Mouse (Mus musculus): ENCODE measurements around the gene Nolc1. TPM values are rescaled to one million over a fixed set of nuclear protein-coding genes. Genes with fewer than 3 reads are reported as not detected.

Gene Nolc1
- total RNA-seq, 4 experiments from 2014 or later, result 41.8 to 48.2 (median 46.0) TPM

DNA sequence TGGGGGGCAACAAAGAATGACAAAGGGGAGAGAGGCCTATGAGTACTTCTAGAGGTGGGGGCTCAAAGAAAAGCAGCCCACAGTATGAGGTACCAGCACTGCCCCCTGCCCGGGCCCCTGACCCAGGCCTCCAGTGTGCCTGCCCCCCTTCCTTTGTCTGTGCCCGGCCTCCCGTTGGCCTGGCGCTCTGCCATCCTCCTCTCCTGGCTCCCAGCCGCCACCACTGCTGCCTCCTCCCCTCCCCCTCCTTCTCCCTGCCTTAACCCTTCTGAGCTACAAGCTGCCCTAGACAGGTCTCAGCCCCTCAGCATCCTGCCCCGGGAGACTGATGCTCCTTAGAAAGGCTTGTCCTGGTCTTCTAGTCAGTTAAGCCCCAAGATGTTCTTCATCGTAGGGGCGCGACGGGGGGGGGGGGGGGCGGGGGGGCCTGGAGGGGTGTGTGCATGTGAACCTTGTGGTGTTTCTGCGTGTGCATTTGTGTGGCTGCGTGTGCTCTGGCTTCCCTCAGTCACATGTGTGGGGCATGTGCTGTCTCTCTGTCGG is 33.7 kb upstream of the Nolc1 start:
- DNase-seq (ENCODE audit: low spot score in 2 of 2), result peak in 1 of 2 experiments; percentile 74

DNA sequence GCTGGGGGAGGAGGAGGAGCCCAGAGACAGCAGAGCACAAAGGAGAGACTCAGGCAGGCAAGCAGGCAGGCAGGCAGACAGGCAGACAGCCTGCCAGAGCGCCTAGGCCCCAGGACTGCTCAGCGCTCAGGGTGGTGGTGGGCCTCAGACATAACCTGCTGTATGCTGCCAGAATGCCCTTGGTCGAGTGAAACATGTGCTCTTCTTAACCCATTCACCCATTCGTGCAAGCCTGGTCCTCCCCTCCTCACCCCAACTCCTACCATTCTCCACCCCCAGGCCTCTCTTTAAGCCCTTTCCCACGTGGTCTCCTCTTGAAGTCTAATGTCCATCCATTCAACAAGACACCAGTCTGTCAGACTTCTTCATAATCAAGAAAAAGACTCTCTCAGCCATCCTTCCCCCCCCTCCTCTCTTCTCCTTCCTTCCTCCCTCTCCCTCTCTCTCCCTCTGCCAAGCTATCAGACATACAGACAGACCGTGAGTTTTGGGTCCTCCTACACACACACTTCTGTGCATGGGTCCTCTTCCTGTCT is 33.1 kb upstream of the Nolc1 start:
- DNase-seq (ENCODE audit: low spot score in 2 of 2), result peak in 1 of 2 experiments; percentile 76

DNA sequence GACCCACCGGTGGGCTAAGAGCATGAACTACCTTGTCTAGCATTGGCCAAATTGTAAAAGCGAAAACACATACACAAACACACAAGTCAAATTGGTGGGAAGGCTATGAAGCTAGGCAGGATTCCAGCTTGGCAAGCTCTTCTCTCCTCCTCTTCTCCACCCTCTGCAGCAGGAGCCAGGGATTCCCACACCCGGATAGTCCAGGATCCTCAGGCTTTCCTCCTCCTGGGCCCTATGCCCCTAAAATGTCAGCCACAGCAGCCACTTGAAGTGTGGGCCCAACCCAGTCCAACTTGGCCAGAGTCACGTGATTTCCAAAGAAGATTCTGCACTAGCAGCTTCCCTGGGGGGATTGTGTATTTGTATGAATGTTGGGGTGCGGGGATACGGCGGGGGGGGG is 32.3 kb upstream of the Nolc1 start:
- peak in 1 of 2 experiments; percentile 19 for DNase-seq (ENCODE audit: low spot score in 2 of 2)

DNA sequence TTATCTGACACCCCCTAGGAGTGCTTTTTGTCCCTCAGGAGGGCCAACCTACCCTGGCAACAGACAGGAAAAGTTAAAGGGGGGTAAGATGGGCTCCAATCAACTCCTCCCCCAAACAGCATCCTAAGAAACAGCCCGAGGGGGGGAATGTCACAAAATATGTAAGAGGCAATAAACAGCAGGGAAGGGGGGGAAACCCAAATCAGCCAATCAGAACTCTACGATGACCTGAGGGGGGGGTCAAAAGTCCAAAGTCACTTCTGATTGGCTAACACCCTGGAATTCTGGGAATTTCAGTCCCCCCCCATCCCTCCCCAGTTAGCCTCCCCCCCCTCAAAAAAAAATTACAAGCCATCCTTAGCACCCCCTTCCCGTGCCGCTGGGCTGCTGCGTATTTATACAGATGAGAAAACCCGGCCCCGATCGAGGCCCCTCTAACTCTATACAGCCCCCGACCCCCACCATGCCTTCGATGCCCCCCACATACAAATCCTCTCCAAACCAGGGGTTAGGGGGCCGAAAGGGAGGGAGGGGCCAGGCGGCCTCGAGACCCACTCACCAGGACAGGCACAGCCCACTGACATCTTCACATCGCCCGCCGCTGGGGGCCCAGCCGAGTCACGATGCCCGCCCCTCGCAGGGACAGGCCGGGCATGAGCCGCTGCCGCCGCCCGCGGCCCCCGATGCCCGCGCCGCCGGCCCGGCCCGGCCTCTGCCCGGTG is 31.2 kb upstream of the Nolc1 start, which contains the start of gene Pprc1:
Gene Pprc1, plus strand, starts transcription at position 616 of the 722 bp plus-strand sequence.
- no peak for DNase-seq (ENCODE audit: low spot score in 2 of 2)

DNA sequence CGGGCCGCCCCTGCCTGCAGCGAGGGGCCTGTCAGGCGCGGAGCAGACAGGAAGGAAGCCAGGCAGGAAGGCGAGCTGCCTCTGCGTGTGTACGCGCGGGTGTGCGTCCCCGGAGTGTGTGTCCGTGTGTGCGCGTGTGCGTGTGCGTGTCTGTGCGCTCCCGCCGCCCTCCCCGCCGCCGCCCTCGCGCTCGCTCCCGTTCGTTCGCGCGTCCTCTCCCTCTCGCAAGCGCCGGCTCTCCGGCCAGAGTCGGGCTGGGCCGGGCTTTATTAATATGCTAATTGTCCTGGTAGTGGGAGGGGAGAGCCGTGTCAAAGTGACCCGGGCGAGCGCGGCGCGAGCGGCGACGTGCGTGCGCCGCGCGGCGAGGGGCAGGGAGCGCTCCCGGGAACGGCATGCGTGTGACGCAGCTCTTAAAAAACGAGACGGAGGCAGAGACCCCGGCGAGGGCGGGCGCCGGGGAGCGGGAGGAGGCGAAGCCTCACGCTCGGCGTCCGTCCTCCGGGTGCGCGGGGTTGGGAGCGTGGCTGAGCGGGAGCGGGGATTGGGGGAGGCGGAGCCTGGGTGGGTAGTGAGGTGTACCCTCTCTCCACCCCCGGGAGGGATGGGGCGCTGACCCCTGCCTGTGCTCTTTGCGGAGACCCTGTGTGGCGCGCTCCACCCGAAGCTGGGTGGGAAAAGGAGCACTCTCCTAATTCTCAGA is 30.5 kb upstream of the Nolc1 start, which contains the start of gene Ldb1:
Gene Ldb1, minus strand, starts transcription at position 222 of the 703 bp plus-strand sequence.
- peak; percentile 69 to 83 for DNase-seq (ENCODE audit: low spot score in 2 of 2)

DNA sequence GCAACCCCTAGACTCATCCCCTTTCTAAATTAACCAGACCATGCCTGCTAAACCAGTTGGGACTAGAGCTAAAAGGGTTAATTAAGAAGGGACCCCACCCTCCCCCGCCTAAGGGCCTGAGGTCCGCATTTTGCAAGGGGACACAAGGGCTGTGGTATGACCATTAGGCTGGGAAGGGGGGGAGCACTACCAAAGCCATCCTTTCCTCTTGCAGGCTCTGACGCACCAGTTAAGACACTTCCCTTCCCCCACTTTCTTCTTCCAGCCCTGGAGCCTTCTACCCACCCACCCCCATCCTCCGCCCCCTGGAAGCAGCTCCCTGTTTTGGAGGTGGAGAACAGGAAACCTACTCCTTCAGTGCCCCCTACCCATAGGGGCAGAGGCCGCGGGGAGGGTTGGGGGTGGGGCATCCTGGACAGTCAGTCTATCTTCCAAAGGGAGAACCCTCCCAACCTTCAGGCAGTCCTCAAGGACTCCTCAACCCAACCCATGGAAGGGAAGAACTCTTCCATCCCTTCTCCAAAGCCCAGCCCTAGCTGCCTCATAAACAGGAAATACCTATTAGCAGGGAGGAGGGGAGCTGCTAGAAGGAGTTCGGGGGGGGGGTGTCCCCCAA is 29.9 kb upstream of the Nolc1 start:
- DNase-seq (ENCODE audit: low spot score in 2 of 2), result peak in 1 of 2 experiments; percentile 68

DNA sequence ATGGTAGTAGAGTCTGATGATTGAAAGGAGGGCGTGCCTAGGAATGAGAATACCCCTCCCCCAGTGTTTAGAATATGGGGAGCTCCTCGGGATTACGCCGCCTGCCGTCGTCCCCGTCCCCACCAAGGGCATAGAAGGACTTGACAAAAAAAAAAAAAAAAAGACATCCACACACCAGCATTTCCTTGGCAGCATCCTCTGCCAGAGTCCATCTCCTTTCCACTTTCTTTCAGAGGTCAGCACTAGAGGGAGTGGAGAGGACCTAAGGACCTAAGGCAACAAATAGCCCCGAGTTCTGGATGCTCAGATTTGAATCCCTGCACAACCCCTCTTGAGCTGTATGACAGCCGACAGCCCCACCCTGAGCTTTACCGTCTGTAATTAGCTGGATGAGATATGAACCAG is 29.0 kb upstream of the Nolc1 start:
- DNase-seq (ENCODE audit: low spot score in 2 of 2), result no peak

DNA sequence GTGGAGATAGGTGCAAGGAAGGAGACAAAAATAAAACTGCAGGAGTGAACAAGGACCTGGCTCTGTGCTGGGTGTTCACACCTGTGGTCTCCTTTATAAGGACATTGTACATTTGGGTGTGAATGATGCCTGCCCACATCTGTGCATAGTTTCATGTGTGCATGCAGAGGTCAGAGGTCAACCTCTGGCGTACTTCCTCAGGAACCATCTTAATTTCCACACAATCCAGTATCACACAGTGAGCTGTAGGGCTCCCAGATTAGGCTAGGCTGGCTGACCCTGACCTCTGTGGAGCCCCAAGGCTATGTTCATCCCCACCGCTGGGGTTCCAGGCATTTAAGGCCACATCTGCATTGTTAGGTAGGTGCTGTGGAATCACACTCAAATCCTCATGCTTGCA is 28.2 kb upstream of the Nolc1 start:
- DNase-seq (ENCODE audit: low spot score in 2 of 2), result no peak

DNA sequence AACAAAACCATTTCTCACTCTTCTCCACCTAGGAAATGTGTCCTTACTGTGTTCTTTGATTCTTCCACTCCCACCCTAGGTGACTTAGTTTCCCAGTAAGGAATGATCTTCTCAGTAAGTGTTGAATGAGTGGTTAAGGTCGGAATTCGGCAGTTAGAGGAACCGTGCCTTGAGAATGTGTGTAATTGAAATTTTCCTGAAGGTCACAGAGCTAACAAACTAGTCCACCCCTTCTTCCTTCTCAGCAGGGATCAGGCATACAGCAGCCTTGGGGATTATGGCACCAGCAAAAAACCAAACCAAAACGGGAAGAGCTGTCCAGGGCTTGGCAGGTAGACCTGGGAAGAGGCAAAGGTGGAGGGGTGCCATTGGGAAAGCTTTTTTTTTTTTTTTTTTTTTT is 26.5 kb upstream of the Nolc1 start:
- DNase-seq (ENCODE audit: low spot score in 2 of 2), result no peak

DNA sequence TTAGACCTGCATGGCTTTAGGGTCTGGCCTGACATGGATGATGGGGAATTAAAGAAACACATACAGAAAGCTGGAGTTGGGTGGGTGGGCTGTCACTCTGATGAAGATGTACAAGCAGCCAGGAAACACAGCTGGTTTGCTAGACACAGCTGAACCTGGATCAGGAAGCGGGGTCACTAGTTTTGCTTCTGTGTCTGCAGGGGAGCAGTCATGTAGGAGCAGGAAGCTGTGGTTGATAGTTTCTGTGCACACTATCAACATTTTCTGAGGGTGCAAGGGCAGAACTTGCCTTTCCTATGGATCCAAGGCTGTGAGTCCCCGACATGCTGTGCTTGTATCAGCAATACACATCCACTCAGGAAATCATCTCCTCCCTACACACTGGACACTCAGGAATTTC is 25.2 kb upstream of the Nolc1 start:
- DNase-seq (ENCODE audit: low spot score in 2 of 2), result no peak

DNA sequence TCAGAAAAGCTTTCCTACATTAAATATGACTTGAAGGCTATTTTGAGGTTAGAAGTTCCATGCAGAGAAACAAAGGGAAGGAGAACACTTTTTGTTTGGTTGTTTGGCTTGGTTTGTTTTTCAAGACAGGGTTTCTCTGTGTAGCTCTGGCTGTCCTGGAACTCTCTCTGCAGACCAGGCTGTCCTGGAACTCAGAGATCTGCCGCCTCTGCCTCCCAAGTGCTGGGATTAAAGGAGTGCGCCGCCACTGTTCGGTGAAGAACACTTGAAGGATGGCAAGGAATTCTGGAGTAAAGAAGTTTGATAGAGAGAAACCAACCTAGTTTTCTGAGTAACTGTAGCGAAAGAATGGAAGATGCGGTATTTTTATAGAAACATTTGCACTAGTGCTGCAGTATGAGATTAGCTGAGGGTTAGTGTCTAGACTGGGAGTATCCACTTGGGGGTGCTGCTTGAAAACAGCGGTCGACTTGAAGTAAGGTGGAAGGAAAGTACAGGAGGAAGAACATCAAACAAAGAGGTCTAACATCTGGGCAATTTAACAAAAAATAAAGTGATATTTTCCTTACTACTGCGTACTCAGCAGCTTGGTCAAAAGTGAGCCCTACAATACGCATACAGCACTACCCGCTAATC is 19.8 kb upstream of the Nolc1 start:
- no peak for DNase-seq (ENCODE audit: low spot score in 2 of 2)

DNA sequence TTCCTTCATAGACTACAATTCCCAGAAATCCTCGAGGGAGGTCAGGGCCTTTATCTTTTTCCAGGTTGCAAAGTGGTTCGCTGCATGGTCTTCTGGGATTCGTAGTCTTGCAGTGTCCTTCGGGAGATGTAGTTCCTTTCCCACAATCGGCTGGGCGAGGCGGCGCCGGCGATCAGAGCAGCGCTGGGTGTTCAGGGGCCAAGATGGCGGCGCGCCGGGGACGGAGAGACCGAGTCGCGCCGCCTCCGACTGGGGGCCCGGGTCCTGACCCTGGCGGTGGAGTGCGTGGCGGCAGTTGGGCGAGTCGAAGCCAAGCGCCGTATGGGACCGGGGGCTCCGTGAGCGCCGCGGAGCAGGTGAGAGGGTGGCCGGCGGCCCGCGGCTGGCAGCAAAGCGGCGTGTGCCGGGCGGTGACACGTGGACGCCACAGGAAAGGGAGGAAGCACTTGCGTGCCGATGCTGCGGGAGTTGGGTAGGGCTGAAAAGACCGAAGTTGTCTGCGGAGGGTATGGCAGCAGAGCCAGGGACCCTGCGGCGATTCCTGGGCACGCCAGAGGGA is 19.2 kb upstream of the Nolc1 start:
- peak; percentile 81 to 94 for DNase-seq (ENCODE audit: low spot score in 2 of 2)

DNA sequence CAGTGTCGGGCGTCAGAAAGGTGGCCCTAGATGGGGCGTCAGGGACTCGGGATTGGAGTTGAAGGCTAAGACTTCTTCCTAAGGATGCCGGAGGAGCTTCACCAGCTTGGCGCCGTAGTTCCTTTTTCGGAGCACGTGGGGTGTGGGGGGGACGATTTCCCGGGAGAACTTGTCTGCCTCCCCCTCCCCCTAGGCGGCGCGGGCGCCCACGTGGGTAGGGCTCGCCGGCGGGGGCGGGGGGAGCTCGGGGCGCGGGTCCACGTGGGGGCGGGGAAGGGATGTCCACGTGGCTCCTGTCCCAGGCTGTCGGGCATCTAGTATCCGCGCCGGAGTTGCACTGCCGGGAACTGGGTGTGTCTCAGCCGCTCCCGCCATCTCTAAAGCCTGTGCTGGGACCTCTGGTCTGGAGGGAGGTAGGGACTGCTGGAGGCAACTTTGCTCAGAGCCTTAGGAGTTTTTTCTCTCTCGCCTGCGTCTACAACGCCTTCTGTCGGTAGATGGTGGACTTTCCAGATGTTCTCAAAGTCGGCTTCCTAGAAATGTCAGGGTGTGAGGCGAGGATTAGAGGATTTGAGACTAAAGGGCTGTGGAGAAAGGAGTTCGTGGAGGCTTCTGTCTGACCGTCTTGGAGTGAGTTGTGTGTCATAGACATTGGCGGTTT is 18.6 kb upstream of the Nolc1 start:
- peak; percentile 61 to 72 for DNase-seq (ENCODE audit: low spot score in 2 of 2)

DNA sequence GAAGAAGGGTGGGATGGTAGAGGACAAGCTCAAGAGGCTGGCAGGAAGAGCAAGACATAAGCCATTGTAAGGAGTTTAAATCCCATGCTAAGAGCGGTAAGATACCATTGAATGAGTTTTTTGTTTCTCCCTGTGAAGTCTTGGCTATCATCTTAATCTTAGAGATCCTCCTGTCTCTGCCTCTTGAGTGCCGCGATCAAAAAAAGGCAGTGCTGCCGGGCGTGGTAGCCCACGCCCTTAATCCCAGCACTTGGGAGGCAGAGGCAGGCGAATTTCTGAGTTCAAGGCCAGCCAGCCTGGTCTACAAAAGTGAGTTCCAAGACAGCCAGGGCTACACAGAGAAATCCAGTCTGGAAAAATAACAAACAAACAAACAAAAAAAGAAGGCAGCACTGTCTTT is 17.2 kb upstream of the Nolc1 start:
- DNase-seq (ENCODE audit: low spot score in 2 of 2), result no peak

DNA sequence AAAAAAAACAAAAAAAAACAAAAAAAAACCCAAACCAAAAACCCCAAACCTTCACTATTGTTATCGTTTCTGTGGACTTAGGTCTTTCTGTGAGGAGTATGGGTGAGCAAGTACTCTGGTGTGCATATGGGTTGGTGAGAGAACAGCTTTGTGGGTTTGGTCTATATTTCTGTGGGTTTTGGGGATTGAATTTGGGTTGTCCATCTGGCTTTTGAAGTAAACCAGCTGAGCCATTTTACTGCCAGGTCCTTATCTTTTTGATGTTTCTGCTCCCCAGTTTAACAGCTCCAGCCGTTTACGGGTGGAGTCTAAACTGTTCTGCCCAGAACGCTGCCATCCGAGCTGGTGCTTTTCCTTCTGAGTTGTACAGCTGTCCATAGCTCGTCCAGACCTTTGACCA is 14.8 kb upstream of the Nolc1 start:
- DNase-seq (ENCODE audit: low spot score in 2 of 2), result no peak

DNA sequence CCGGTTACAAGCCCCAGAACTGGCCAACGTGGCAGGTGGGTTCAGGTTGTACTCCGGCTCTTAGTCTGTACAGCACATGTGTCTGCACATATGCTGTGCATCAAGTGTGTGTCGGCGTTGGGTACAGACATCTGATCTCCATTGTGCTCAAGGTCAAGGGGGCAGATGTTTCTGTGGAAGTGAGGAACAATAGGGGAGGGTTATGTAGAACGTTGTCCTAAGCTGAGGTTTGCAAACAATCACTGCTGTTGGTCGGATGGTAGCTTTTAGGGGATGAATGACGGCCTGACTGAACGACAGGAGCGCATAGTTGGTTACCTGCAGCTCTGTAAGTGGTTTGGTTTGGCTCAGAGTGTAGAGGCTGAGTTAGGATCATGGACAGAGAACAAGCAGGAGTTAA is 7.6 kb upstream of the Nolc1 start:
- DNase-seq (ENCODE audit: low spot score in 2 of 2), result no peak

DNA sequence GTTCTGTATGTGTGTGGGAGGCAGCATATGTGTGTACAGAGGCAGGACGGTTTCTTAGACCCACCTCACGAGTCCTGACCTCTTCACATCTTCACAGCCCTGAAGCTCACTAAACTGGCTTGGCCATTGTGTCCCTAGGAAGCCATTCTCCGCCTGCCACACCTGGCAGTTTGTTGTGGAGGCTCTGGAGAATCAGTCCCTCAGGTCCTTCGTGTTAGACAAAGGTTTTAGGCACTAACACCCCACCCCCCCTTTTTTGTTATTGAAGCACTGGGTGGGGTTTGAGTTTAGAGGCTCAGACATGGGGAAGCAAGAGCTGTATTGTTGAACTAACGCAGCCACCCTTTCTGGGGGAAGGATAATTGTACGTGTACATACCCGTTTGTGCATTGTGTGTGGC is 2.4 kb upstream of the Nolc1 start:
- no peak for DNase-seq (ENCODE audit: low spot score in 2 of 2)

DNA sequence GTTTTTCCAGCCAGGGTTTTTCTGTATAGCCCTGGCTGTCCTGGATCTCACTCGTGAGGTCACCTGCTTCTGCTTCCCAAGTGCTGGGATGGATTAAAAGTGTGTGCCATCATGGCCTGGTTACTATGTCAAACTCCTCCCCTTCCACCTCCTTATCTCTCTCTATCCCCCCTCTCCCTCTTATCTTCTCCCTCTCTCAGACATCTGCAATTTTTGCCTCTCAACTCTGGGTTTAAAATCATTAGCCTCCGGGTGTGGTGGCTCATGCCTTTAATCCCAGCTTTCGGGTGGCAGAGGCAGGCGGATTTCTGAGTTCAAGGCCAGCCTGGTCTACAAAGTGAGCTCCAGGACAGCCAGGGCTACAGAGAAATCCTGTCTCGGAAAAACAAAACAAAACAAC is 1.4 kb upstream of the Nolc1 start:
- DNase-seq (ENCODE audit: low spot score in 2 of 2), result no peak

DNA sequence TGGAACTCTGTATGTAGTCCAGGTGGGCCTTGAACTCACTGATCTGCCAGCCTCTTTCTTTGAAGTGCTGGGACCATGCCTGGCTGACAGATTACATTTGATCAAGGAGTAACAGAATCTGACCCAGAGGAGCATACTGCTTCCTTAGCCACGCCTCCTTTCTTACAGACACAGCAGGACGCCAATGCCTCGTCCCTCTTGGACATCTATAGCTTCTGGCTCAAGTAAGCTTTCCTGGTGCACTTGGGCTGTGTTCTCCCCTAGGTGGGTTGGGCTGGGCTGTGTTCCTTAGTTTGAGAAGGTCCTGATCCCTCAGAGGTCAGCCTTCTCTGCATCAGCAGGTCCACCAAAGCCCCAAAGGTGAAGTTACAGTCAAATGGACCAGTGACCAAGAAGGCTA is 2.9 kb downstream of the Nolc1 start:
- DNase-seq (ENCODE audit: low spot score in 2 of 2), result no peak

DNA sequence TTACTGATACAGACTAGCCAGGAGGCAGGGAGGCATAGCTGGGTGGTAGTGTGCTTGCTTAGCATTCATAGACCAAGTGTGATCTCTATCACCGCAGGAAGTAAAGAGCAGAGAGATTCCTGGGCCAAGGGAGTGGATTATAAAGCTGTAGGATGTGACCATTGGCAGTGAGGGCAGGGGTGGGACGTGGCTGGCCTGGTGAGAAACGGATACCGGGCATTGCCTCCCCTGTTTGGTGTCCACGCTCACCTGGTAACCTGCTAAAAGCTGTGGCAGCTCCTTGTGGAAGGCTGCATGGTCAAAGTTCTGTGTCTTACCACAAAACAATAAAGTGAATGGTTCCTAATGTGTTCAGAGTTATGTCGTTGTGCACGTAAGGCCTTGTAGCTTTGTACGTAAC is 9.5 kb downstream of the Nolc1 start:
- DNase-seq (ENCODE audit: low spot score in 2 of 2), result no peak

DNA sequence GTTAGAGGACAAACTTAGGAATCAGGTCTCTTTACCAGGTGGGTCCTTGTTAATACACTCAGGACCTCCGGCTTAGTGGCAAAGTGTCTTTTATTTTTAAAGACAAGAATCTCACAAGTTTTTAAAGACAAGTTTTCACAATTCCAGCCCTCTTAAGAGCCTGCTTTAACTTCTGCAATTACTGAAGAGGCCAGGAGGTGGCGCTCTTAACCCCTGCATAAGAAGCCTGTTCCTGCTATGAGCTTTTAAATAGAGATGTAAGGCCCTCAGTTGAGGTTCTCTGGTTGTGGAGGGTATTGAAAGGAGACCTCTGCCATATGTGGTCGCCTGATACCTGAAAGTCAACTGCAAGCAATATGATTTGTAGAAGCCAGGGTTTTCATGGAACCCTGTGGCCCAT is 10.7 kb downstream of the Nolc1 start:
- no peak for DNase-seq (ENCODE audit: low spot score in 2 of 2)
